Mouse (Mus musculus): ENCODE results near the gene Tusc1. TPM values are rescaled to one million over a fixed set of nuclear protein-coding genes. Genes with fewer than 3 reads are reported as not detected.
A peak's percentile ranks its signal among the peaks of the same experiment; 100 is the strongest.

The Tusc1 gene
- 10 to 100 TPM; 17.0 to 21.2 TPM for total RNA-seq (2021)
- long read RNA-seq, experiment 1, transcript Tusc1-201 (1 exons, 1,374 nt): major isoform, 45 of 45 reads
- long read RNA-seq, experiment 1, partial matches to known transcripts: 0 of 45 reads
- long read RNA-seq, experiment 1, other reads (novel, unspliced or antisense): 0 of 45 reads
- long read RNA-seq, experiment 2, transcript Tusc1-201 (1 exons, 1,374 nt): major isoform, 21 of 21 reads
- long read RNA-seq, experiment 2, partial matches to known transcripts: 0 of 21 reads
- long read RNA-seq, experiment 2, other reads (novel, unspliced or antisense): 0 of 21 reads

DNA sequence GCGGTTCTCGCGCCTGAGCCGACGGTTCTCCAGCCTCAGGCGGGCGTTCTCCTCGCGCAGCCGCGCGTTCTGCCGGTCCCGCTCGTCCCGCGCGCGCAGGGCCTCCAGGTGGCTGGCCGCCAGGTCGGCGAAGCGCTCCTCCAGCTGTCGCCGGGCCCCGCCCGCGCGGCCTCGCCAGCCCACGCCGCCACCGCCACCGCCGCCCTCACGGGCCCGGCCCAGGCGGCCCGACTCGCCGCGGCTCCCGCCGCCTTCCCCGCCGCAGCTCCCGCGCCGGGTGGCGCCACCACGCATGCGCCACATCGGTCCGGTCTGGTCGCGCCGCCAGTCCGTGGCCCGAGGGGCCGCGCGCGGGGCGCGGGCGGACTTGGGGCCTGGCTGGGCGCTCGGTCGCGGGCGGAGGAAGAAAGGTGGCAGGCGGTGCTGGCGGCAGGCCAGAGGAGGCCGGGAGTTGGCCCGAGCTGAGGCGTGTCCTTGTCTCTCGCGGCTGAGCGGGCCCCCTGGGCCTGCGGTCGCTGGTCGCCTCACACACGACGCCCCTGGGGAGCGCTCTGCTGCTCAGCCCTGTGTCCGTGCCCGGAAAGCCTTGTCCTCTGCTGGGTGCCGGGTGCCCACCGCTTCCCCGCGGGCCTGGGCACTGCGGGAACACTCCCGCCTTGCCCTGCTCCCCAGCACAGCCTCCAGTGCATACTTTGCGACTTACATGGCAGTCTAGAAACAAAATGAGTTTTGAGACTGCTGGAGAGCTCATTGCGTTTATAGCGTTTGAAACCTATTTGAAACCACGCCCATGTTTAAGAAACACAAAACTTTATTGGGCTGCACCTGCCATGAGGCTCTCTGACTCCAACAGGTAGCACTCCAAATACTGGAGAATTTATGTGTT, at the start of gene Tusc1:
TSS of gene Tusc1 (minus strand) at position 394 of the 886 bp plus-strand sequence.
- DNase-seq: peak; percentile 94

DNA sequence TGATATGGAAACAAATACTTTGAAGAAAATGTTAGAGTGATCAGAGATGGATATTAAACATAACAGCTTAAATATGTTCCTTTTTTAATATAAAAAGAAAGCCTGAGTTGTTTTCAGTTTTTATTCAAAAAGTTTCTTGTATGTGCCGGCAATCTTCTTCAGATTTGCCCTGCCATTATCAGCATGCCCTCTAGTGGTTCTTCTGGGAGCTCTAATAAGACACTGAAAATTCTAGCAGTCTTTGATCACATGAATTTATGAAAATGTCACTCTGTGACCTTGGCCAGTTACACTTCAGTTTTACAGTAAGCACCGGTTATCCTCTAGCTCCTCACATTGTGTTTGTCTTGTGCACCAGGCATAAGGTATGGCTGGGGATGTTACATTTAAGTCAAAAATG, 17.6 kb upstream of the Tusc1 start:
- peak; percentile 13 for DNase-seq

DNA sequence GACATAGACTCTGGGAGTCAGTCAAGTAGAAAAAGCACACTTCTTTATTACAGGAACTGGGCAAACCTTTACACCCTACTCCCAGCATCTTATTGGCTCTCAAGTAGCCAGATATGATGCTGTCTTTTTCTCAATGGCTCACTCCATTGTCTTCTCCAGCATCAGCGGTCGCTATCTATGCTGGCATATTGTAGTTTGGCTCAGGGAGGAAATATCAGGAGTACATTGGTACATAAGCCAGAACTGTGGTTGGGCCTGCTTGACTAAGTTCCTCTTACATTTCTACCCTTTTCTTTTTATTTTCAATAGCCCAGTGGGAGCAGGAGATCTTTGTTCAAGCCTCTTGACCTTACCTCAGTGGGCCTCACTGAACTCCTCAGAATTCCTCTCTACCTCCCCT, 9.0 kb upstream of the Tusc1 start:
- DNase-seq: no peak

DNA sequence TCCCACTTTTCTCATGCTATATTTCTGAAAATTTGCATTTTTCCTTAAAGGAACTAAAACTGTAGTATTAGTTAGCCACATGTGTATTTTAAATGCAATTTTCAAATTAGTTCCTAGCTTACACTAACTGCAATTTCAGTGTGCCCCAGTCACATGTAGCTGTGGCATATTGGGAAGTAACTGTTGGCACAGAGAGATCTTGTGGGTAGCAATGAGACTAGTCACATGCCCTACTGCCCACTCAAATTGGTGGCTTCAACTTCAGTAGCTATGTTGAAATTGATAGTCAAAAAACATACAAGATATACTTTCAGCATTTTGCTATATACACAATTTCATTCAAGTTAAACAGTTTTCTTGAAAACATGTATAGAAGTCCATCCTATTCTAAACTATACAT, 6.3 kb upstream of the Tusc1 start:
- no peak for DNase-seq

DNA sequence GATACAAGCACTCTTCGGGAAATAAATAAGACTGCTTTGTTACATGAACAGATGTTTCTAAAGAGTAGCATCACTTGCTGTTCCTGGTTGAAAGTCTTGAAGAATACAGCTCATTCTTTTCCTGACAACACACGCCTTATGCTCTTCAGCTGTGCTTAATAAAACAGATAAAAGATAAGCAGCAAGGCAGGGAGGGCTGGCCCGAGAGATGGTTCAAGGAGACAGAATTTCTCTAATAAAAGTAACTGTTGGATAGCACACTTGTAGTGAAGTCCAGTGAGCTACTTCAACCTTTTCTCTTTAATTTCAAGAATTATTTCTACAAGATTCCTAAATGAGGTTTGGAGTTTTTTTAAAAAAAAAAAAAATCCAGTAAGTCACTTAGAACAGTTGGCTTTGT, 2.7 kb upstream of the Tusc1 start:
- DNase-seq: no peak

DNA sequence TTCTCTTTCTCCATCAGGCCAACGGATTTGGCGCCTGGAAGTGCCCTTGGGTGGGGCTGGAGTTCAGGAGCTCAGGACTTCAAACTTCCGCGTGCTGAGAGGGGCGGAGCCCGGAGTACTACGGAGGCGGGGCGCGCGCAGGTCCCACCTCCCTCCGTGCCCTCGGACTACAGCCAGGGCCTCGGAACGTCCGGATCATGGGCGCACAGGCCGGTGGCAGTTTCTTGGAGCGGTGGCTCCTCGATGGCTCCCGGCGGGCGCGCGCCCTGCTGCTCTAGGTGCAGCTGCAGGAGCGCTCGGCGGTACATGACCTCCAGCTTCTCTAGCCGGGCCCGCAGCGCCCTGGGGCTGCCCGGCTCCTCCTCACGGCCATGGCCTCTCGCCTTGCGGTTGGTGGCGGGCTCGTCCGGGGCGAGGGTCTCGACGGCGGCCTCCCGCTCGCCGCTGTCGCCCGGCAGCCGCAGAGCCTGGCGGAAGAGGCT, 634 bp downstream of the Tusc1 start:
- DNase-seq: peak; percentile 89

DNA sequence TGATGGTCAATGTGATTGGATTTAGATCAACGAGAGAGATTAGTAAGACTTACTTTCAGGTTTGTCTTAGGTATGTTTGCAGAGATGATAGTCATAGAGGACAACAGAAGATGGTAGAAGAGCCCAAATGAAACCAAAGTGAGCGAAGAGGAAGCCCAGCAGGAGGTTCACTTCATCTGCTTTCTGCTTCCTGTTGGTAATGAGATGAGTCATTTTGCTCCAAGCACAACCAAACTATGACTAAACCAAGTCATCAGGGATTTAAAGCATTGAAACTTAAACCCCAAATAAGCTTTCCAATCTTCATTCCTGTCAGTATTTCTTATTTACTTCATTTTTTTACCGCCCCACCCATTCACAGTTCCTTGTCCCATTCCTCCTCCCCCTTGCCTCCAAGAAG, 27.8 kb downstream of the Tusc1 start:
- no peak for DNase-seq

DNA sequence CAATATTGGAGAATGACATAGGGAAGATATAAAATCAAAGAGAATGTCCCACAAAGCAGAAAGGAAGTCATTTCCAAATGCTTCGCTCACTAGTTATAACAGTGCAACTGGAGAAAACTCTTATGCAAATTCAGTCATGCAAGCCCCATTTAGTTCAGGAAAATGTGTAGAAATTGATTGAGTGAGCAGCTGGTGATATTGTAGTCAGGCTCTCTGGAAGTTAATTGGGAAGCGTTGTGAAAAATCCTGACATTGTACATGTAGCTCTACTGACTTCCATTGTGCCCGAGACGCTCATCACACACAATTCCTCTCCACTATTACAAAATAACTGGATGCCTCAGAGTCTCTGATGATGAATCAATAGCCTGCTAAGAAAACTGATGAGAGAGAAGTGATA, 49.2 kb downstream of the Tusc1 start:
- DNase-seq: no peak
